Mouse (Mus musculus): ENCODE results near the gene Kcp.

Kcp gene

GRCm38 (mm10) chr6:29507447-29508309 is at the start of gene Kcp:
Kcp (minus strand) TSS chr6:29507952.
- DNase-seq, result peak; percentile 53

GRCm38 (mm10) chr6:29557112-29557511 is 49.4 kb upstream of the Kcp start:
- DNase-seq, result no peak

- no peak for DNase-seq
Measured at GRCm38 (mm10) chr6:29552526-29552925, 44.8 kb upstream of the Kcp start.

- no peak for DNase-seq
Measured at GRCm38 (mm10) chr6:29548086-29548485, 40.3 kb upstream of the Kcp start.

GRCm38 (mm10) chr6:29547582-29547981 is 39.8 kb upstream of the Kcp start:
- no peak for DNase-seq

- no peak for DNase-seq
Measured at GRCm38 (mm10) chr6:29545611-29546010, 37.9 kb upstream of the Kcp start.

GRCm38 (mm10) chr6:29540956-29541355 is 33.2 kb upstream of the Kcp start:
- no peak for DNase-seq

GRCm38 (mm10) chr6:29540223-29540622 is 32.5 kb upstream of the Kcp start:
- DNase-seq, result peak; percentile 79

- peak; percentile 63 for DNase-seq
Measured at GRCm38 (mm10) chr6:29539502-29539901, 31.8 kb upstream of the Kcp start.

- DNase-seq, result no peak
Measured at GRCm38 (mm10) chr6:29537221-29537620, 29.5 kb upstream of the Kcp start.

- DNase-seq, result peak; percentile 48
Measured at GRCm38 (mm10) chr6:29536651-29537193, 29.0 kb upstream of the Kcp start.

- no peak for DNase-seq
Measured at GRCm38 (mm10) chr6:29535316-29535715, 27.6 kb upstream of the Kcp start.

GRCm38 (mm10) chr6:29530050-29530449 is 22.3 kb upstream of the Kcp start:
- DNase-seq, result no peak

GRCm38 (mm10) chr6:29529444-29529820 is 21.7 kb upstream of the Kcp start:
- no peak for DNase-seq

GRCm38 (mm10) chr6:29528561-29529443 is 21.1 kb upstream of the Kcp start:
- peak; percentile 23 for DNase-seq

GRCm38 (mm10) chr6:29528165-29528505 is 20.4 kb upstream of the Kcp start:
- no peak for DNase-seq

GRCm38 (mm10) chr6:29527361-29528164 is 19.8 kb upstream of the Kcp start:
- DNase-seq, result no peak

- peak; percentile 48 for DNase-seq
Measured at GRCm38 (mm10) chr6:29526281-29527251, 18.8 kb upstream of the Kcp start, which contains the start of gene Irf5. Irf5 (plus strand) TSS chr6:29526625.

- peak; percentile 39 for DNase-seq
Measured at GRCm38 (mm10) chr6:29525256-29525655, 17.5 kb upstream of the Kcp start.

GRCm38 (mm10) chr6:29524034-29524489 is 16.3 kb upstream of the Kcp start:
- DNase-seq, result peak; percentile 48

Data from retina, postnatal 1 day (tissue).